Mouse (Mus musculus) 416B (cell line): ENCODE measurements around the gene C77080.

Experiments used
- DNase-seq: peaks from one replicate; pipeline ENCODE4 v3.0.0; 2011; ENCODE audit warnings: low read depth

Gene C77080

GRCm38 (mm10) chr4:129261196-129261595, at the start of gene C77080:
Gene C77080 (minus strand): TSS chr4:129261404.
- no peak for DNase-seq

GRCm38 (mm10) chr4:129307936-129308335, 46.7 kb upstream of the C77080 start:
- DNase-seq: no peak

- peak; percentile 17 for DNase-seq
Measured at GRCm38 (mm10) chr4:129304306-129304705, 43.1 kb upstream of the C77080 start.

- DNase-seq: no peak
Measured at GRCm38 (mm10) chr4:129303816-129304215, 42.6 kb upstream of the C77080 start.

GRCm38 (mm10) chr4:129303401-129303800, 42.2 kb upstream of the C77080 start:
- no peak for DNase-seq

- no peak for DNase-seq
Measured at GRCm38 (mm10) chr4:129299121-129299520, 37.9 kb upstream of the C77080 start.

- peak; percentile 45 for DNase-seq
Measured at GRCm38 (mm10) chr4:129297724-129298123, 36.5 kb upstream of the C77080 start.

- no peak for DNase-seq
Measured at GRCm38 (mm10) chr4:129296066-129296465, 34.9 kb upstream of the C77080 start.

GRCm38 (mm10) chr4:129295188-129295587, 34.0 kb upstream of the C77080 start:
- peak; percentile 81 for DNase-seq

GRCm38 (mm10) chr4:129293702-129294101, 32.5 kb upstream of the C77080 start:
- no peak for DNase-seq

GRCm38 (mm10) chr4:129292831-129293230, 31.6 kb upstream of the C77080 start:
- no peak for DNase-seq

- no peak for DNase-seq
Measured at GRCm38 (mm10) chr4:129289671-129290070, 28.5 kb upstream of the C77080 start.

- DNase-seq: no peak
Measured at GRCm38 (mm10) chr4:129288067-129288466, 26.9 kb upstream of the C77080 start.

- no peak for DNase-seq
Measured at GRCm38 (mm10) chr4:129287472-129287981, 26.3 kb upstream of the C77080 start, which contains the start of gene Sync. Gene Sync (plus strand): TSS chr4:129287617.

- no peak for DNase-seq
Measured at GRCm38 (mm10) chr4:129286683-129287471, 25.7 kb upstream of the C77080 start.

GRCm38 (mm10) chr4:129286001-129286682, 24.9 kb upstream of the C77080 start:
- DNase-seq: no peak

- no peak for DNase-seq
Measured at GRCm38 (mm10) chr4:129284685-129285084, 23.5 kb upstream of the C77080 start.

GRCm38 (mm10) chr4:129283226-129283625, 22.0 kb upstream of the C77080 start:
- DNase-seq: no peak

GRCm38 (mm10) chr4:129282786-129283185, 21.6 kb upstream of the C77080 start:
- DNase-seq: no peak

- peak; percentile 91 for DNase-seq
Measured at GRCm38 (mm10) chr4:129276453-129276865, 15.3 kb upstream of the C77080 start.

GRCm38 (mm10) chr4:129272756-129273046, 11.5 kb upstream of the C77080 start:
- DNase-seq: peak; percentile 85

GRCm38 (mm10) chr4:129271991-129272755, 11.0 kb upstream of the C77080 start:
- DNase-seq: peak; percentile 70
